In the genomic region with DNA sequence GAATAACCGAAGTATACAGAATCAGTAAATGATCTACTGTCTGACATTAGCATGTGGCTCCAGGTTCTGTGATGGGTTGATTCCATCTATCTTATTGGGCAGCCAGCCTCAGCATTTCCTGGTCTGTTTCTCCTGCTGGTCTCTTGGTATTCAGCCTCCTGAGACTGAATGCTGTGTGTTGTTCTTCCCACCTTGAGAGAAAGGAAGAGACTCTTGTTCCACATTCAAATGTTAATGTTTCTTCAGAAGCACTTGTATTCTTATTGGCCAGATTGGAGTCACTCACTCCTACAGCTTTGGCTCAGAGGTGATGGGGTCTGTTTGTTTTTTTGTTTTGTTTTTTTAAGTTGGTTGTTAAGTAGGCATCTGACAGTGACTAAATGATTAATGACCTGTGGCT, we compare ENCODE assay signal across 23 mouse cellular contexts. TPM values are rescaled to one million over a fixed set of nuclear protein-coding genes. Genes with fewer than 3 reads are reported as not detected.
DNase-seq lines count a peak whose midpoint lies in the region; TF ChIP-seq lines count a peak whose summit lies in the region.
"Had no signal": no experiment of that assay in that cellular context is flagged by ENCODE, and none has a peak within 500 bp of the region (broad histone marks: within the 10 kb centered on the region; RNA-seq: fewer than 3 reads in every experiment).

No protein-coding gene starts in this region.

- no peaks in the 10 kb centered on the region for H3K9me3 ChIP-seq in ES-Bruce4 (replicated peaks; ENCODE audit: control insufficient read depth, insufficient read depth, low read length, poor library complexity, severe bottlenecking)
- no peaks in the 10 kb centered on the region for H3K9me3 ChIP-seq in ES-E14 (ENCODE audit: control insufficient read depth, insufficient read depth, low read depth, low read length)
- H3K9me3 ChIP-seq: embryonic facial prominence, embryonic 13.5 days; embryonic facial prominence, embryonic 15.5 days; forebrain, embryonic 10.5 days; forebrain, embryonic 12.5 days had no signal

- H3K36me3 ChIP-seq in ES-Bruce4 (ENCODE audit: control insufficient read depth, insufficient read depth, low read length, poor library complexity, severe bottlenecking) = peaks cover 17% of the 10 kb centered on the region
- no peaks in the 10 kb centered on the region; the same call in 1 of the 2 replicates for H3K36me3 ChIP-seq in ES-E14 (ENCODE audit: control insufficient read depth, insufficient read depth, low read length, poor library complexity, severe bottlenecking)

- no peak for TF ChIP-seq EP300 in ES-Bruce4 (IDR thresholded peaks at IDR 0.05; ENCODE audit: insufficient read depth, low read depth, low read length)

- H3K4me1 ChIP-seq in ES-Bruce4 (ENCODE audit: control insufficient read depth, insufficient read depth, low read length) (no peaks in the 10 kb centered on the region), ES-E14 (ENCODE audit: control insufficient read depth in 2 of 2, insufficient read depth in 2 of 2, low read length in 2 of 2, poor library complexity in 1 of 2) (peaks cover 0 to 5% of the 10 kb centered on the region in 2 experiments; a peak in 3 of 4 replicates)

- in situ Hi-C loops in ES-E14 (cut with MboI; ENCODE audit: low sequenced_read_pairs in 2 of 2, unreplicated experiment in 2 of 2) = no loop called here

- peak overlapping the region; percentile 70 for H3K27ac ChIP-seq in ES-Bruce4 (ENCODE audit: insufficient read depth, low read length)
- H3K27ac ChIP-seq in ES-E14 (ENCODE audit: insufficient read depth, low read depth, low read length, poor library complexity, severe bottlenecking) = peak overlapping the region; percentile 27; the same call in 1 of the 2 replicates
- H3K27ac ChIP-seq: embryonic facial prominence, embryonic 13.5 days; embryonic facial prominence, embryonic 15.5 days; forebrain, embryonic 10.5 days; forebrain, embryonic 12.5 days had no signal

- no peak overlapping the region for H3K4me3 ChIP-seq in ES-Bruce4 (ENCODE audit: low read depth, low read length)
- H3K4me3 ChIP-seq in ES-E14 (ENCODE audit: insufficient read depth in 1 of 2, low read depth in 1 of 2, low read length in 2 of 2, poor library complexity in 1 of 2, severe bottlenecking in 1 of 2) = no peak overlapping the region
- H3K4me3 ChIP-seq: embryonic facial prominence, embryonic 13.5 days; embryonic facial prominence, embryonic 15.5 days; erythroblast, embryonic 14.5 days; forebrain, embryonic 10.5 days; forebrain, embryonic 12.5 days had no signal

- no peak for TF ChIP-seq POLR2A in ES-Bruce4 (IDR thresholded peaks at IDR 0.05; ENCODE audit: insufficient read depth, low read length)

- no peak overlapping the region for H3K9ac ChIP-seq in ES-Bruce4 (ENCODE audit: low read depth, poor library complexity, severe bottlenecking)
- no peak overlapping the region for H3K9ac ChIP-seq in ES-E14 (ENCODE audit: insufficient read depth, low read depth, low read length, poor library complexity, severe bottlenecking)
- H3K9ac ChIP-seq: embryonic facial prominence, embryonic 13.5 days; embryonic facial prominence, embryonic 15.5 days; forebrain, embryonic 12.5 days had no signal

- no peaks in the 10 kb centered on the region for H3K27me3 ChIP-seq in ES-Bruce4 (ENCODE audit: control insufficient read depth, insufficient read depth, low read length, poor library complexity, severe bottlenecking)
- H3K27me3 ChIP-seq: CH12.LX; embryonic facial prominence, embryonic 13.5 days; embryonic facial prominence, embryonic 15.5 days; forebrain, embryonic 12.5 days had no signal

- DNase-seq in ES-E14 (ENCODE audit: low read depth, low spot score) (peak; percentile 33), ZHBTc4 (ENCODE audit: low read depth, low spot score) (peak; percentile 71)
- no peak for DNase-seq in frontal cortex, postnatal 14 days (ENCODE audit: low spot score in 2 of 2)
- no peak for DNase-seq in kidney, adult 11 months
- DNase-seq: adrenal gland, adult 2 months; adrenal gland, postnatal 10 days; adrenal gland, postnatal 25 days; B cell, adult 2 months; cerebellum, adult 11 months; cerebellum, adult 18-20 months; cerebellum, adult 8-10 months; cerebellum, adult 9-11 months; cerebellum, postnatal 14 days; cerebellum, postnatal 36 days; embryo, embryonic 11 days had no signal

- TF ChIP-seq CTCF in ES-Bruce4 (IDR thresholded peaks at IDR 0.05; ENCODE audit: low read depth, low read length) = no peak

TF ChIP-seq in ES-E14, 5 proteins besides CTCF, POLR2A, EP300 and RAD21:
- TF ChIP-seq CHD2 (IDR thresholded peaks at IDR 0.05; ENCODE audit: low read depth, low read length) (no peak), ZNF384 (IDR thresholded peaks at IDR 0.05; ENCODE audit: low read depth, low read length) (no peak), HCFC1 (IDR thresholded peaks at IDR 0.05; ENCODE audit: borderline replicate concordance, insufficient read depth, low read length) (no peak)

RNA-seq across cellular contexts. Expression of a gene that starts 4.7 kb away (rescaled TPM):
- polyA plus RNA-seq in ES-Bruce4 (2011; ENCODE audit: insufficient read depth, insufficient read length, low read depth, missing spikeins) = 22.1 and 28.2 TPM in 2 replicates
- 32.5 and 34.3 TPM in 2 replicates for total RNA-seq in ES-E14 (2012; rRNA removed)

RNA-seq across cellular contexts. Expression of a gene that starts 6.1 kb away (rescaled TPM):
- 36.2 and 40.6 TPM in 2 replicates for polyA plus RNA-seq in ES-Bruce4 (2011; ENCODE audit: insufficient read depth, insufficient read length, low read depth, missing spikeins)
- 19.6 and 19.7 TPM in 2 replicates for total RNA-seq in ES-E14 (2012; rRNA removed)

RNA-seq across cellular contexts. Expression of a gene that starts 31.4 kb away (rescaled TPM):
- 67.4 and 69.9 TPM in 2 replicates for polyA plus RNA-seq in ES-Bruce4 (2011; ENCODE audit: insufficient read depth, insufficient read length, low read depth, missing spikeins)
- 84.4 and 96.7 TPM in 2 replicates for total RNA-seq in ES-E14 (2012; rRNA removed)

RNA-seq across cellular contexts. Expression of a gene that starts 46.1 kb away (rescaled TPM):
- 0.37 and 0.65 TPM in 2 replicates for polyA plus RNA-seq in ES-Bruce4 (2011; ENCODE audit: insufficient read depth, insufficient read length, low read depth, missing spikeins)
- total RNA-seq in ES-E14 (2012; rRNA removed) = 0.31 and 0.42 TPM in 2 replicates
- polyA plus RNA-seq: CD4-positive, CD25-positive, alpha-beta regulatory T cell, adult 4 months had no signal

Comparison
In these comparisons a context has a peak if more than half of its experiments do, and no peak if none do; other contexts are left out.
1. DNase-seq: peak in ES-E14 (single experiment) and ZHBTc4 (single experiment); none in frontal cortex, postnatal 14 days (0 of 2) and kidney, adult 11 months (single experiment).